Mouse (Mus musculus) small intestine, adult 2 months (tissue): ENCODE measurements around the gene Lima1. TPM values are rescaled to one million over a fixed set of nuclear protein-coding genes. Genes with fewer than 3 reads are reported as not detected.

Experiments used
- H3K27ac ChIP-seq: fragments of 200-500 bp; 2 replicates; pipeline ENCODE4 v1.5.1; 2012; ENCODE audit warnings: low read depth, low read length, control low read depth, inconsistent platforms; ENCODE audit not compliant: insufficient read depth
- H3K27me3 ChIP-seq: fragments of 200-500 bp; 2 replicates; pipeline ENCODE4 v1.6.1; 2012; ENCODE audit warnings: mild to moderate bottlenecking, moderate library complexity, low read length, inconsistent platforms; ENCODE audit not compliant: control insufficient read depth, insufficient read depth
- H3K36me3 ChIP-seq: fragments of 200-500 bp; 2 replicates; pipeline ENCODE4 v1.6.1; 2012; ENCODE audit warnings: mild to moderate bottlenecking, low read length, control low read depth, inconsistent platforms; ENCODE audit not compliant: control insufficient read depth, insufficient read depth
- H3K4me1 ChIP-seq: fragments of 200-500 bp; 2 replicates; pipeline ENCODE4 v1.6.1; 2012; ENCODE audit warnings: low read length, inconsistent platforms, mixed read lengths; ENCODE audit not compliant: control insufficient read depth, insufficient read depth, insufficient read length
- H3K4me3 ChIP-seq: fragments of 200-500 bp; 2 replicates; pipeline ENCODE4 v1.5.1; 2012; ENCODE audit warnings: low read depth, mild to moderate bottlenecking, control low read depth, inconsistent platforms, low read length, moderate library complexity
- CTCF ChIP-seq: fragments of 200-500 bp; IDR thresholded peaks from 2 replicates; pipeline ENCODE4 v1.5.1; 2012; ENCODE audit warnings: low read depth, mild to moderate bottlenecking, control low read depth, inconsistent platforms, low read length, moderate library complexity, mixed read lengths; ENCODE audit not compliant: insufficient replicate concordance, insufficient read length; ENCODE audit errors: extremely low read depth
- POLR2A ChIP-seq: fragments of 200-500 bp; IDR thresholded peaks from 2 replicates; pipeline ENCODE4 v1.6.1; 2012; ENCODE audit warnings: low read depth, mild to moderate bottlenecking, control low read depth, inconsistent platforms, low read length, moderate library complexity
- WGBS: fragments of 180-500 bp; shearing (Covaris S2); methylation state at CpG from one replicate; pipeline ENCODE4 v1.1.7; 2018; 5-methylcytosine and 5-hydroxymethylcytosine counted together
- polyA plus RNA-seq: library from polyadenylated mRNA; depleted of rRNA; stranded (reverse); fragments of >200 nt; gene quantifications from 2 replicates; pipeline ENCODE4 v1.2.3, GENCODE M21; 2012

The Lima1 gene
- polyA plus RNA-seq, 1 experiment: 47.7 TPM

DNA sequence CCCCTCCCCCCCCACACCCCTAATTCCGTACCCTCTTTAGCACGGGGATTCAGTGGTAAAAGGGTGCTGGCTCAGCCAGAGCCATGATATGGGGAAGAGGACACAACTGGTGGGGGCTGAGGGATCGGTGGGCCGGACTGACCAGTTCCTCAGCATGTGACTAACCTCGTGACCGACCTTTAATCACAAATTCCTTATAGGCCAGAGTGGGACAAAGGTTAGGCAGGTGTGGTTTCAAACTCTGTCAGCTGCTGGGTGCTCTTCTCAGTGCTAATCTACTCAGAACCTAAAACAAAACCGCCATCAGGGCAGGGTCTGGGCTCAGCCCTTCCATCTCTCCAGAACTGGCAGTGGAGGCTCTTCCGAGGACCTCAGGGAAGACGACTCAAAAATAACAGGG lies 40.1 kb downstream of the Lima1 start:
- Histone ChIP-seq H3K36me3 (peaks cover 46% of the 10 kb centered on the region), H3K27me3 (no peaks in the 10 kb centered on the region), H3K4me3 (no peak overlapping the region), H3K4me1 (peaks cover 39% of the 10 kb centered on the region; the same call in 1 of the 2 replicates), H3K27ac (peak overlapping the region; percentile 90)
- TF ChIP-seq CTCF: no peak
- TF ChIP-seq POLR2A: no peak
- 22% methylated on average over 9 of the region's 9 CpGs for WGBS

DNA sequence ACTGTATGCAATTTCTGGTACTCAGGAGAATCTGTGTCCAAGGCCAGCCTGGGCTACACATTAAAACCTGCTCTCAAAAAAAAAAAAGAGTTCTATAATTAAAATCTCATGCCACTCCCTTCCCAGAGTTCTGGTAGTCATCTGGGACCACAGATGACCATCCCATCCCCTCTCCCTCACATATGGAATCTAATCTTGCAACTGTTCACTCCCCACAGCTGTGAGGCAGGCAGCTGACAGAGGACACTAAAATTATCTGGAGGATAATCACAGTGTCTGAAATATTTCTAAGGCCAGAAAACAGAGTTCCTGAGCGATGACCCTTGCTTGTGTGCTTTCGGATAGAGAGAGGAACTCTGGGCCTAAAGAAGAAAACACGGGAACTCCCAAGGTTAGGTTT lies 40.6 kb downstream of the Lima1 start:
- no peak overlapping the region for H3K4me3 ChIP-seq
- peak overlapping the region; percentile 90 for H3K27ac ChIP-seq
- H3K36me3 ChIP-seq: peaks cover 47% of the 10 kb centered on the region
- peaks cover 38% of the 10 kb centered on the region; the same call in 1 of the 2 replicates for H3K4me1 ChIP-seq
- no peak for TF ChIP-seq POLR2A
- TF ChIP-seq CTCF: no peak
- no peaks in the 10 kb centered on the region for H3K27me3 ChIP-seq
- WGBS: 49% methylated on average over 3 of the region's 3 CpGs

DNA sequence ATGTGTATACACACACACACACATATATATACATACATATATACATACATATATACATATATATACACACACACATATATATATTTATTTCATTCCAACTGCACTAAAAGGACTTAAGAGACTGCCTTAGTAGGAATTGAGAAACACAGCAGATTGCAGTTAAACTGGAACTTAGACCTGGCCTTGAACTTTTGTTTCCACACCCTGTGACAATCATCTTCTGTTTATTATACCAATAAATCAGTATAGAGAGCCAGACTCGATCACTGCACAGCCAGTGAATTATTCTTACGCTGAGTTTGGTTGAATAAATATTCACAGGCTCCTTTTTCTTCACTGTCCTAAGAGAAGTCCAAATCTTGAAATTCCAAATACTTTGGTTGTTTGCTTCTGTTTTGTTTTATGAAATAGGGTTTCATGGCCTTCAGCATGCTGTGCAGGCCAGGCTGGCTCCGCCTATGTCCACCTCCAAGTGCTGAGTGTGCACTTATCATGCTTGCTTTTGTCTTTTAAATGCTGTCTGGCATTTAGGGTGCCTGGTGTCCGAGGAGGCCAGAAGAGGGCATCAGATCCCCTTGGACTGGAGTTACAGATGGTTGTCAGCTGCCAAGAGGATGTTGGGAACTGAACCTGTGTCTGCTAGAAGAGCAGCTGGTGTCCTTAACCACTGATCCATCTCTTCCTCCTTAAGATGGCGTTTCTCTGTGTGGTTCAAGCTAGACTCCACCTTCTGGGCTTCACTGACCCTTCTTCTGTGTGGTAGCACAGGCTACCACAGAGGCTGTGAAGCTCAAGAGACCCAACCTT lies 41.4 kb downstream of the Lima1 start:
- H3K27ac ChIP-seq: peak overlapping the region; percentile 90
- no peak for TF ChIP-seq CTCF
- H3K27me3 ChIP-seq: no peaks in the 10 kb centered on the region
- WGBS: 39% methylated on average over 5 of the region's 5 CpGs
- H3K36me3 ChIP-seq: peaks cover 39% of the 10 kb centered on the region
- H3K4me1 ChIP-seq: peaks cover 36% of the 10 kb centered on the region; the same call in 1 of the 2 replicates
- H3K4me3 ChIP-seq: no peak overlapping the region

- Histone ChIP-seq H3K4me3 (no peak overlapping the region), H3K4me1 (peaks cover 31% of the 10 kb centered on the region; the same call in 1 of the 2 replicates), H3K27me3 (no peaks in the 10 kb centered on the region), H3K36me3 (peaks cover 28% of the 10 kb centered on the region), H3K27ac (peak overlapping the region; percentile 69)
- no peak for TF ChIP-seq POLR2A
- no peak for TF ChIP-seq CTCF
- WGBS: 43% methylated on average over 5 of the region's 5 CpGs
Observed at GRCm38 (mm10) chr15:99831535-99831934, 43.7 kb downstream of the Lima1 start.

GRCm38 (mm10) chr15:99828061-99828460 lies 47.2 kb downstream of the Lima1 start:
- Histone ChIP-seq H3K4me1 (peaks cover 22% of the 10 kb centered on the region), H3K27me3 (no peaks in the 10 kb centered on the region), H3K27ac (no peak overlapping the region), H3K36me3 (peaks cover 39% of the 10 kb centered on the region), H3K4me3 (no peak overlapping the region)
- WGBS: 59% methylated on average over 2 of the region's 2 CpGs
- TF ChIP-seq CTCF: no peak
- no peak for TF ChIP-seq POLR2A

- Histone ChIP-seq H3K27me3 (no peaks in the 10 kb centered on the region), H3K4me1 (peaks cover 7% of the 10 kb centered on the region), H3K27ac (no peak overlapping the region), H3K4me3 (no peak overlapping the region), H3K36me3 (peaks cover 31% of the 10 kb centered on the region)
- no peak for TF ChIP-seq POLR2A
- WGBS: 89% methylated on average over 8 of the region's 8 CpGs
Observed at GRCm38 (mm10) chr15:99826210-99826888, 48.9 kb downstream of the Lima1 start.

GRCm38 (mm10) chr15:99825211-99825610 lies 50.0 kb downstream of the Lima1 start:
- no peaks in the 10 kb centered on the region for H3K27me3 ChIP-seq
- TF ChIP-seq CTCF (no peak), POLR2A (no peak)

More at GRCm38 (mm10) chr15:99825211-99825610, 50.0 kb downstream of the Lima1 start:
- H3K4me1 ChIP-seq: peaks cover 3% of the 10 kb centered on the region
- 99% methylated on average over 3 of the region's 3 CpGs for WGBS
- H3K4me3 ChIP-seq: no peak overlapping the region
- H3K27ac ChIP-seq: no peak overlapping the region; the same call in 1 of the 2 replicates
- peaks cover 31% of the 10 kb centered on the region for H3K36me3 ChIP-seq
